Mouse (Mus musculus): Measurements from ENCODE around the gene Ung. TPM values are rescaled to one million over a fixed set of nuclear protein-coding genes. Genes with fewer than 3 reads are reported as not detected.

Ung gene
- polyA plus RNA-seq, 1 experiment from 2014 or later, result 18.1 TPM

GRCm38 (mm10) chr5:114173458-114173857 lies 43.3 kb downstream of the Ung start:
- Histone ChIP-seq H3K9ac (ENCODE audit: low read depth, low read length) (no peak overlapping the region), H3K36me3 (ENCODE audit: control insufficient read depth, insufficient read depth, low read length) (no peaks in the 10 kb centered on the region), H3K27me3 (ENCODE audit: control insufficient read depth, insufficient read depth, low read length) (peaks cover 5% of the 10 kb centered on the region; the same call in 1 of the 2 replicates), H3K4me1 (replicated peaks; ENCODE audit: control insufficient read depth, insufficient read depth, low read length) (peaks cover 4% of the 10 kb centered on the region; the same call in 1 of the 2 replicates), H3K9me3 (ENCODE audit: control insufficient read depth, low read length) (no peaks in the 10 kb centered on the region), H3K4me2 (replicated peaks; ENCODE audit: low read depth, low read length) (no peak overlapping the region), H3K4me3 (ENCODE audit: low read depth, low read length) (no peak overlapping the region), H3K27ac (ENCODE audit: low read depth, low read length) (no peak overlapping the region)
- WGBS, result 72% methylated on average over 7 of the region's 7 CpGs
- DNase-seq (ENCODE audit: low spot score), result no peak
- ATAC-seq (ENCODE audit: low FRiP score), result no peak

- DNase-seq (ENCODE audit: low spot score) (no peak), ATAC-seq (ENCODE audit: low FRiP score) (no peak)
- Histone ChIP-seq H3K4me1 (replicated peaks; ENCODE audit: control insufficient read depth, insufficient read depth, low read length) (peaks cover 4% of the 10 kb centered on the region; the same call in 1 of the 2 replicates), H3K4me2 (replicated peaks; ENCODE audit: low read depth, low read length) (no peak overlapping the region), H3K36me3 (ENCODE audit: control insufficient read depth, insufficient read depth, low read length) (no peaks in the 10 kb centered on the region), H3K4me3 (ENCODE audit: low read depth, low read length) (no peak overlapping the region), H3K27me3 (ENCODE audit: control insufficient read depth, insufficient read depth, low read length) (peaks cover 5% of the 10 kb centered on the region; the same call in 1 of the 2 replicates), H3K9me3 (ENCODE audit: control insufficient read depth, low read length) (no peaks in the 10 kb centered on the region), H3K9ac (ENCODE audit: low read depth, low read length) (no peak overlapping the region), H3K27ac (ENCODE audit: low read depth, low read length) (no peak overlapping the region)
- 41% methylated on average over 14 of the region's 16 CpGs for WGBS
Measured at GRCm38 (mm10) chr5:114173877-114174581, 43.8 kb downstream of the Ung start.

GRCm38 (mm10) chr5:114174639-114175038 lies 44.5 kb downstream of the Ung start:
- no peak for ATAC-seq (ENCODE audit: low FRiP score)
- Histone ChIP-seq H3K4me1 (replicated peaks; ENCODE audit: control insufficient read depth, insufficient read depth, low read length) (peaks cover 4% of the 10 kb centered on the region; the same call in 1 of the 2 replicates), H3K36me3 (ENCODE audit: control insufficient read depth, insufficient read depth, low read length) (no peaks in the 10 kb centered on the region), H3K9me3 (ENCODE audit: control insufficient read depth, low read length) (no peaks in the 10 kb centered on the region), H3K4me3 (ENCODE audit: low read depth, low read length) (no peak overlapping the region), H3K4me2 (replicated peaks; ENCODE audit: low read depth, low read length) (no peak overlapping the region), H3K27me3 (ENCODE audit: control insufficient read depth, insufficient read depth, low read length) (peaks cover 5% of the 10 kb centered on the region; the same call in 1 of the 2 replicates), H3K27ac (ENCODE audit: low read depth, low read length) (no peak overlapping the region), H3K9ac (ENCODE audit: low read depth, low read length) (no peak overlapping the region)
- peak; percentile 80 for DNase-seq (ENCODE audit: low spot score)
- WGBS, result 15% methylated on average over 16 of the region's 16 CpGs

GRCm38 (mm10) chr5:114175596-114176171 lies 45.5 kb downstream of the Ung start:
- no peak overlapping the region for H3K9ac ChIP-seq (ENCODE audit: low read depth, low read length)
- ATAC-seq (ENCODE audit: low FRiP score), result peak; percentile 80
- peak; percentile 89 for DNase-seq (ENCODE audit: low spot score)
- H3K36me3 ChIP-seq (ENCODE audit: control insufficient read depth, insufficient read depth, low read length), result no peaks in the 10 kb centered on the region
- no peaks in the 10 kb centered on the region for H3K9me3 ChIP-seq (ENCODE audit: control insufficient read depth, low read length)
- WGBS, result under 1% methylated on average over 25 of the region's 26 CpGs
- peaks cover 4% of the 10 kb centered on the region; the same call in 1 of the 2 replicates for H3K4me1 ChIP-seq (replicated peaks; ENCODE audit: control insufficient read depth, insufficient read depth, low read length)
- no peak overlapping the region for H3K27ac ChIP-seq (ENCODE audit: low read depth, low read length)
- H3K27me3 ChIP-seq (ENCODE audit: control insufficient read depth, insufficient read depth, low read length), result peaks cover 5% of the 10 kb centered on the region; the same call in 1 of the 2 replicates
- peak overlapping the region; percentile 66 for H3K4me2 ChIP-seq (replicated peaks; ENCODE audit: low read depth, low read length)
- peak overlapping the region; percentile 33 for H3K4me3 ChIP-seq (ENCODE audit: low read depth, low read length)

- no peak overlapping the region for H3K27ac ChIP-seq (ENCODE audit: low read depth, low read length)
- H3K9ac ChIP-seq (ENCODE audit: low read depth, low read length), result no peak overlapping the region
- H3K4me1 ChIP-seq (replicated peaks; ENCODE audit: control insufficient read depth, insufficient read depth, low read length), result peaks cover 4% of the 10 kb centered on the region; the same call in 1 of the 2 replicates
- H3K36me3 ChIP-seq (ENCODE audit: control insufficient read depth, insufficient read depth, low read length), result no peaks in the 10 kb centered on the region
- peaks cover 5% of the 10 kb centered on the region; the same call in 1 of the 2 replicates for H3K27me3 ChIP-seq (ENCODE audit: control insufficient read depth, insufficient read depth, low read length)
- WGBS, result 58% methylated on average over 8 of the region's 8 CpGs
- H3K4me2 ChIP-seq (replicated peaks; ENCODE audit: low read depth, low read length), result no peak overlapping the region
- DNase-seq (ENCODE audit: low spot score) (no peak), ATAC-seq (ENCODE audit: low FRiP score) (no peak)
- no peaks in the 10 kb centered on the region for H3K9me3 ChIP-seq (ENCODE audit: control insufficient read depth, low read length)
- H3K4me3 ChIP-seq (ENCODE audit: low read depth, low read length), result no peak overlapping the region
Measured at GRCm38 (mm10) chr5:114176548-114177400, 46.6 kb downstream of the Ung start.

- no peak overlapping the region for H3K9ac ChIP-seq (ENCODE audit: low read depth, low read length)
- H3K4me1 ChIP-seq (replicated peaks; ENCODE audit: control insufficient read depth, insufficient read depth, low read length), result peaks cover 4% of the 10 kb centered on the region; the same call in 1 of the 2 replicates
- peaks cover 5% of the 10 kb centered on the region; the same call in 1 of the 2 replicates for H3K27me3 ChIP-seq (ENCODE audit: control insufficient read depth, insufficient read depth, low read length)
- no peak for ATAC-seq (ENCODE audit: low FRiP score)
- WGBS, result 92% methylated on average over 4 of the region's 4 CpGs
- no peak for DNase-seq (ENCODE audit: low spot score)
- no peaks in the 10 kb centered on the region for H3K9me3 ChIP-seq (ENCODE audit: control insufficient read depth, low read length)
- no peaks in the 10 kb centered on the region for H3K36me3 ChIP-seq (ENCODE audit: control insufficient read depth, insufficient read depth, low read length)
- H3K4me2 ChIP-seq (replicated peaks; ENCODE audit: low read depth, low read length), result no peak overlapping the region
- H3K27ac ChIP-seq (ENCODE audit: low read depth, low read length), result no peak overlapping the region
- no peak overlapping the region for H3K4me3 ChIP-seq (ENCODE audit: low read depth, low read length)
Measured at GRCm38 (mm10) chr5:114177966-114178719, 48.0 kb downstream of the Ung start.

- WGBS, result 93% methylated on average over 11 of the region's 11 CpGs
- Histone ChIP-seq H3K4me3 (ENCODE audit: low read depth, low read length) (no peak overlapping the region), H3K9ac (ENCODE audit: low read depth, low read length) (no peak overlapping the region), H3K27ac (ENCODE audit: low read depth, low read length) (no peak overlapping the region), H3K4me1 (replicated peaks; ENCODE audit: control insufficient read depth, insufficient read depth, low read length) (peaks cover 4% of the 10 kb centered on the region; the same call in 1 of the 2 replicates), H3K27me3 (ENCODE audit: control insufficient read depth, insufficient read depth, low read length) (peaks cover 3% of the 10 kb centered on the region; the same call in 1 of the 2 replicates), H3K9me3 (ENCODE audit: control insufficient read depth, low read length) (no peaks in the 10 kb centered on the region), H3K4me2 (replicated peaks; ENCODE audit: low read depth, low read length) (no peak overlapping the region), H3K36me3 (ENCODE audit: control insufficient read depth, insufficient read depth, low read length) (no peaks in the 10 kb centered on the region)
- DNase-seq (ENCODE audit: low spot score) (no peak), ATAC-seq (ENCODE audit: low FRiP score) (no peak)
Measured at GRCm38 (mm10) chr5:114179541-114179940, 49.4 kb downstream of the Ung start.

- H3K27ac ChIP-seq (ENCODE audit: low read depth, low read length), result no peak overlapping the region
- no peak overlapping the region for H3K4me2 ChIP-seq (replicated peaks; ENCODE audit: low read depth, low read length)
- WGBS, result 79% methylated on average over 2 of the region's 2 CpGs
- H3K27me3 ChIP-seq (ENCODE audit: control insufficient read depth, insufficient read depth, low read length), result no peaks in the 10 kb centered on the region
- H3K36me3 ChIP-seq (ENCODE audit: control insufficient read depth, insufficient read depth, low read length), result no peaks in the 10 kb centered on the region
- H3K9ac ChIP-seq (ENCODE audit: low read depth, low read length), result no peak overlapping the region
- DNase-seq (ENCODE audit: low spot score) (no peak), ATAC-seq (ENCODE audit: low FRiP score) (no peak)
- no peaks in the 10 kb centered on the region for H3K4me1 ChIP-seq (replicated peaks; ENCODE audit: control insufficient read depth, insufficient read depth, low read length)
- no peaks in the 10 kb centered on the region for H3K9me3 ChIP-seq (ENCODE audit: control insufficient read depth, low read length)
- H3K4me3 ChIP-seq (ENCODE audit: low read depth, low read length), result no peak overlapping the region
Measured at GRCm38 (mm10) chr5:114183493-114183892, 53.3 kb downstream of the Ung start.

All from hindbrain, embryonic 11.5 days (tissue).